Mouse (Mus musculus) olfactory bulb, adult 2 months (tissue): ENCODE results near the gene Dpf1. TPM values are rescaled to one million over a fixed set of nuclear protein-coding genes. Genes with fewer than 3 reads are reported as not detected.

ENCODE experiments used
- H3K27ac ChIP-seq: fragments of 200-500 bp; 2 replicates; pipeline ENCODE4 v1.5.1; 2012; ENCODE audit warnings: low read depth, low read length; ENCODE audit not compliant: insufficient read depth
- H3K4me1 ChIP-seq: fragments of 200-500 bp; 2 replicates; pipeline ENCODE4 v1.6.1; 2012; ENCODE audit warnings: low read length; ENCODE audit not compliant: control insufficient read depth, insufficient read depth
- H3K4me3 ChIP-seq: fragments of 200-500 bp; 2 replicates; pipeline ENCODE4 v1.5.1; 2012; ENCODE audit warnings: mild to moderate bottlenecking, low read depth, low read length, moderate library complexity; ENCODE audit not compliant: insufficient read depth
- CTCF ChIP-seq: fragments of 200-500 bp; IDR thresholded peaks from 2 replicates; pipeline ENCODE4 v1.5.1; 2012; ENCODE audit warnings: low read depth, mild to moderate bottlenecking, low read length, moderate library complexity; ENCODE audit not compliant: insufficient read depth
- POLR2A ChIP-seq: fragments of 200-500 bp; IDR thresholded peaks from 2 replicates; pipeline ENCODE4 v1.6.1; 2012; ENCODE audit warnings: mild to moderate bottlenecking, low read depth, low read length, moderate library complexity; ENCODE audit not compliant: insufficient read depth
- WGBS: fragments of 180-500 bp; shearing (Covaris S2); methylation state at CpG from one replicate; pipeline ENCODE4 v1.1.7; 2018; 5-methylcytosine and 5-hydroxymethylcytosine counted together
- polyA plus RNA-seq: library from polyadenylated mRNA; stranded (reverse); fragments of >200 nt; gene quantifications from 2 replicates; pipeline ENCODE4 v1.2.4, GENCODE M21; 2012; ENCODE audit warnings: low replicate concordance; ENCODE audit not compliant: missing spikeins, insufficient read depth, insufficient read length

The Dpf1 gene
- polyA plus RNA-seq, 1 experiment = not detected

- 69% methylated on average over 13 of the region's 13 CpGs for WGBS
- TF ChIP-seq CTCF = no peak
- TF ChIP-seq POLR2A = no peak
- H3K4me3 ChIP-seq = no peak overlapping the region
- no peak overlapping the region for H3K27ac ChIP-seq
- peaks cover 9% of the 10 kb centered on the region for H3K4me1 ChIP-seq
Observed at GRCm38 (mm10) chr7:29361497-29361896, 57.7 kb downstream of the Dpf1 start.

- Histone ChIP-seq H3K27ac (peak overlapping the region; percentile 32), H3K4me1 (peaks cover 23% of the 10 kb centered on the region), H3K4me3 (no peak overlapping the region)
- WGBS = 18% methylated on average over 4 of the region's 4 CpGs
- TF ChIP-seq POLR2A (no peak), CTCF (peak; percentile 87)
Observed at GRCm38 (mm10) chr7:29364052-29364451, 60.3 kb downstream of the Dpf1 start.

DNA sequence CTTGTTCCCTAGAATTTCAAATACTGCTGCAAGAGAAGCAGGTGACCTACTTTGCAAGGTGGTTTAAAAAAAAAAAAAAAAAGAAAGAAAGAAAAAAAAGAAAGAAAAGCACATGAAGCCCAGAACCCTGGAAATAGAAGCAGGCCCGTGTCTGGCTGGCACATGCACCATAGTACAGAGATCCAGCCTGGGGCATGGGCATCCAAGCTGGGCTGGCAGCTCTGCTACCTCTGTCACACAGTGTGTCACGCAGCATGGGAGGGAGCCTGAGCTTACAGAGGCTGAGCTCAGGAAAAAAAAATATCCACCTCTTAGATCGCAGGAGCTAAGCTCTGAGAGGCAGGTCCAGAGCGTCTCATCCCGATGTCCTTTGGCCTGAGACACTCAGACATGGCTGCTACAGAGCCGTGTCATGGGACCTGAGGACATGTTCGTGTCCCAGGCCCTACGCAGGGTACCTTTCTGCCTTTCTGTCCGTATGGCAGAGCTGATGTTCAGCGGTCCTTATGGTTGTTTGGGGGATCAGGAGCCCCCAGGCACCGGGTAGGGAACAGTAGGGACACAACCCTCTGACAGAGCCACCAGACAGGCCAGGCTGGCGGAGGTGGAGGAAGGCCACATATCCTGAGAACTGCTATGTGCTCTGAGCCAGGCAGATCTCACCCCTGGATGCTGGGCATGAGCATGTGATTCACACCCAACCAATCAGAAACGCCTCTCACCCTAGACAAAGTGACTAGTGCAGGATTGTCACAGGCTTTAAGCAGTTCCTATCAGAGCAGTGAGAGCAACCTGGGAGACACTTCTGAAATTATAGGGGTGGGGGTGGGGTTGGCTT lies 63.6 kb downstream of the Dpf1 start:
- WGBS = 56% methylated on average over 13 of the region's 13 CpGs
- Histone ChIP-seq H3K4me1 (peaks cover 23% of the 10 kb centered on the region), H3K4me3 (no peak overlapping the region), H3K27ac (peak overlapping the region; percentile 87)
- TF ChIP-seq CTCF (no peak), POLR2A (no peak)

Other genes with a start within 250 kb of the Dpf1 start
- not detected in 2 replicates for gene Ryr1, start 178.8 kb upstream of the Dpf1 start, polyA plus RNA-seq
- not detected in 2 replicates for gene Rasgrp4, start 169.1 kb upstream of the Dpf1 start, polyA plus RNA-seq
- gene Fam98c, start 147.7 kb upstream of the Dpf1 start, polyA plus RNA-seq = not detected in 2 replicates
- gene Ggn, start 133.7 kb upstream of the Dpf1 start, polyA plus RNA-seq = not detected in 2 replicates
- gene Spred3, start 133.5 kb upstream of the Dpf1 start, polyA plus RNA-seq = not detected in 2 replicates
- not detected in 2 replicates for gene Psmd8, start 123.2 kb upstream of the Dpf1 start, polyA plus RNA-seq
- not detected in 2 replicates for gene Catsperg1, start 89.9 kb upstream of the Dpf1 start, polyA plus RNA-seq
- not detected in 2 replicates for gene Kcnk6, start 71.4 kb upstream of the Dpf1 start, polyA plus RNA-seq
- gene Yif1b, start 65.6 kb upstream of the Dpf1 start, polyA plus RNA-seq = not detected in 2 replicates
- not detected in 2 replicates for gene 2200002D01Rik, start 55.5 kb upstream of the Dpf1 start, polyA plus RNA-seq
- not detected in 2 replicates for gene Spint2, start 22.0 kb upstream of the Dpf1 start, polyA plus RNA-seq
- not detected in 2 replicates for gene Ppp1r14a, start 14.6 kb upstream of the Dpf1 start, polyA plus RNA-seq
- not detected in 2 replicates for gene Sipa1l3, start 214.7 kb downstream of the Dpf1 start, polyA plus RNA-seq